Mouse (Mus musculus) CH12.LX (cell line): ENCODE measurements around the gene Syngap1.
"Not testable (repeated sequence)": the region's sequence is repeated elsewhere in the genome, so short reads cannot be mapped to it uniquely, and the experiment has no call there.

Source experiments
- CHD1 ChIP-seq: IDR thresholded peaks from 2 replicates; pipeline ENCODE4 v1.6.1; 2012; ENCODE audit warnings: low read depth, low read length, improper control_type of control experiment, inconsistent platforms
- EP300 ChIP-seq: IDR thresholded peaks from 2 replicates; pipeline ENCODE4 v1.6.1; 2011; ENCODE audit warnings: low read length, improper control_type of control experiment
- MXI1 ChIP-seq: IDR thresholded peaks from 2 replicates; pipeline ENCODE4 v1.6.1; 2011; ENCODE audit warnings: mild to moderate bottlenecking, low read depth, low read length, improper control_type of control experiment
- NELFE ChIP-seq: IDR thresholded peaks from 2 replicates; pipeline ENCODE4 v1.6.1; 2011; ENCODE audit warnings: low read depth, low read length, improper control_type of control experiment
- POLR2A ChIP-seq: IDR thresholded peaks from 2 replicates; pipeline ENCODE4 v1.6.1; 2011; ENCODE audit warnings: low read depth, mild to moderate bottlenecking, improper control_type of control experiment, low read length
- RCOR1 ChIP-seq: conservative IDR thresholded peaks from 2 replicates; pipeline ENCODE4 v1.6.1; 2012; ENCODE audit warnings: low read depth, mild to moderate bottlenecking, inconsistent platforms, low read length, improper control_type of control experiment
- TBP ChIP-seq: conservative IDR thresholded peaks from 2 replicates; pipeline ENCODE4 v1.6.1; 2011; ENCODE audit warnings: low read depth, low read length, improper control_type of control experiment
- ZMIZ1 ChIP-seq: IDR thresholded peaks from 2 replicates; pipeline ENCODE4 v1.6.1; 2012; ENCODE audit warnings: low read depth, mild to moderate bottlenecking, inconsistent platforms, low read length, improper control_type of control experiment

GRCm38 (mm10) chr17:26907506-26907905 lies 33.5 kb upstream of the Syngap1 start:
- TF ChIP-seq EP300, POLR2A, NELFE, CHD1, TBP, MXI1, RCOR1, ZMIZ1: not testable (repeated sequence)
